Mouse (Mus musculus): ENCODE measurements around the gene Caly.
A peak's percentile ranks its signal among the peaks of the same experiment; 100 is the strongest.

The Caly gene

DNA sequence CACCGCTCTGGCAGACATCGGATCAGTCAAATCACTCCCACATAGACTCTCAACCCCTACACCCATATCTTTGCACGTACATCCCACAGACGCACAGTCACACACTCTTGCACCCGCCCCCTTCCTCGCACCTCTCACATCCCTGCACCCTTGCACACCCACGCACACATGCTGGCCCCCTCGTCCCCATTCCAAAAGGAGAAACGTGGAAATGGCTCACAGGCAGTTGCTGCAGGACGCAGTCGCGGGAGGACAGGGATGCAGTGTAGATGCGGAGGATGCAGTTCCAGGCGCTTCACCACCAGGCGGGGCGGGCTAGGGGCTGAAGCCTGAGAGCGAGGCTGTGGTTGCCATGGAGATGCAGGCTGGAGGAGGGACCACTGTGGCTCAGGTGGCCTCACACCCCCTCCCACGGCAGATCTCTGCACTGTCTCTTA is at the start of gene Caly:
Caly (minus strand) TSS at position 307 of the 437 bp plus-strand sequence.
- no peak for DNase-seq

- DNase-seq = no peak
Measured at GRCm38 (mm10) chr7:140127911-140128310, 45.6 kb upstream of the Caly start.

DNA sequence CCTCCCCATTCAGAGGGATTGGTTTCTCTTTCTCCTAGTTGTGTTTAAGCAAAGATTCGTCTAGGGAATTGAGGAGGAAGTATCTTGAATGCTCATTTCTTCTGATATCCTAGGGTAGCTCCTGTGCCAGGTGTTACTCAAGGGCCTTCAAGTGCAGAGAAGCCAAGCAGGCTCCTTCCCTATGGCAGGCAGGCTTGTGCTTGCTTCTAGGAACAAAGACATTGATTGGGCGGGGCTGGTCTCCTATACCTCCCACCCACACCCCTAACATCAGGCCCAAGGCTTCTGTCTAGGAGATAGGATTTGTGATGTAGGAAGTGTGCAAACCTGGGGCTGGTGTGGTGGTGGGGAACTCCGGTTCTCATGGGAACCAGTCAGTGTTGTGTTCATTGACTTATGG is 44.6 kb upstream of the Caly start:
- no peak for DNase-seq

DNA sequence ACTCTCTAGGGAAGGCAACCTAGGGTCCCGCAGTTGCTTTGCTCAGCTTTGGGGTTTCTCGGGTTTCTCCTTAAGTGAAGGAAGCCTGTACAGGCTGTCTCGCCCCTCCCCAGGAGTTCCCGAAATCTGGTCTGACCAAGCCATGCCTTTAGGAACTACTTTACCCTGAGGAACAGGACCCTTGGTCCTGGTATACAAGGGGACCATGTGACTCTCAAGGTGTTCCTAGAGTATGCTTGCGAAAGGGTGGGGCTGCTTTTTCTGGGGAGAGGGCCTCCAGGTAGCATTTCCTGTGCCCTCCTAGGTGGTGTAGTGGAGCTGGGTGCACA is 43.6 kb upstream of the Caly start:
- no peak for DNase-seq

DNA sequence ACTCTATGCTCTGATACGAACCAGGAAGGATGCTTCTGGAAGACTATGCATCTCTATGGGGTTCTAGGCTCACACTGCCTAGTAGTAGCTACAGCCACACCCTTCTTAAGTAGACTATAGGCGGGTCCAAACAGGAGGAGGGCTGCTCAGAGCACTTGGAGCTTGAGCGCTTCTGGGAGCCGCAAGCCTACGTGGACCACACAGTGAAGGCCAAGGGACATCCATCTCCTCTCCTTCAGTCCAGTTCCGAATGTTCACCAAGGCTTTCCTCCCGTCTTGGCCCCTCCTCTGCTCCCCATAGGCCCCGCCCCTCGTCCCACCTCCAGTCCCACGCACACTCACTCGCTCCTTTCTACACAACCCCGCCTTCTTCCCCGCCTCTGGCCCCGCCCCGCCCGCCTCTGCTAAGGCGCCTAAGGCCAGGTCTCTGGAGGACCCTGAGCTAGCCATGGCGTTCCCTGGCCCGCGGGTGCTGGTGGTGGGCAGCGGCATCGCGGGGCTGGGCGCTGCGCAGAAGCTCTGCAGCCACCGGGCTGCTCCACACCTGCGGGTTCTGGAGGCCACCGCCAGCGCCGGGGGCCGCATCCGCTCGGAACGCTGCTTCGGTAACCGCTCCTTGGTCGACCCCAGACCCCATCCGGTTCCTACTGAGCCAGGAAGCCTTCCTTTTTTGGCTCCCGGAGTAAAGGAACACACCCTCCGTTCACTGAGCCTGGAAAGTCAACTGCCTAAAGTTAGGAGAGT is 43.1 kb upstream of the Caly start:
- peak; percentile 96 for DNase-seq

GRCm38 (mm10) chr7:140124382-140124781 is 42.0 kb upstream of the Caly start:
- no peak for DNase-seq

DNA sequence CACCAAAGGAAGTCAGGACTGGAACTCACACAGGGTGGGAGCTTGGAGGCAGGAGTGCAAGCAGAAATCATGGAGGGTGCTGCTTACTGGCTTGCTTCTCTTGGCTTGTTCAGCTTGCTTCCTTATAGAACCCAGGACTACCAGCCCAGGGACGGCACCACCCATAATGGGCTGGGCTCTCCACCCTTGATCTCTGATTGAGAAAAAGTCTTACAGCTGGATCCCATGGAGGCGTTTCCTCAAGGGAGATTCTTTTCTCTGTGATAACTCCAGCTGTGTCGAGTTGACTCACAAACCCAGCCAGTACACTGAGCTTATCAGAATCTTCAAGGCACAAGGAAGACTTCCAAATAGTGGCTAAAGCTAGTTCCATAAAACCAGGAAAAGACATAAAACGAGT is 40.4 kb upstream of the Caly start:
- no peak for DNase-seq

GRCm38 (mm10) chr7:140121338-140121910 is 39.1 kb upstream of the Caly start:
- DNase-seq = no peak

DNA sequence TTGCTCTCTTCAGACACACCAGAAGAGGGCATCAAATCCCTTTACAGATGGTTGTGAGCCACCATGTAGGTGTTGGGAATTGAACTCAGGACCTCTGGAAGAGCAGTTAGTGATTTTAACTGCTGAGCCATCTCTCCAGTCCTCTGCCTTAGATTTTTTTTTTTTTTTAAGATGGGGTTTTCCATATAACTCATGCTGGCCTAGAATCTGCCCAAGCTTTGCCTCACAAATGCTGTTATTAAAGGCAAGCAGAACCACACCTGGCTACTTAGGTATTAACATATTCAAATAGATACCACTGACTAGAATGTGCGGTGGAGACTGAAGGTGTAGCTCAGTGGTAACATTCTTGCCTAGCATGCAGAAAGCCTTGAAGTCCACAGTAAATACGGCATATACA is 38.1 kb upstream of the Caly start:
- no peak for DNase-seq

DNA sequence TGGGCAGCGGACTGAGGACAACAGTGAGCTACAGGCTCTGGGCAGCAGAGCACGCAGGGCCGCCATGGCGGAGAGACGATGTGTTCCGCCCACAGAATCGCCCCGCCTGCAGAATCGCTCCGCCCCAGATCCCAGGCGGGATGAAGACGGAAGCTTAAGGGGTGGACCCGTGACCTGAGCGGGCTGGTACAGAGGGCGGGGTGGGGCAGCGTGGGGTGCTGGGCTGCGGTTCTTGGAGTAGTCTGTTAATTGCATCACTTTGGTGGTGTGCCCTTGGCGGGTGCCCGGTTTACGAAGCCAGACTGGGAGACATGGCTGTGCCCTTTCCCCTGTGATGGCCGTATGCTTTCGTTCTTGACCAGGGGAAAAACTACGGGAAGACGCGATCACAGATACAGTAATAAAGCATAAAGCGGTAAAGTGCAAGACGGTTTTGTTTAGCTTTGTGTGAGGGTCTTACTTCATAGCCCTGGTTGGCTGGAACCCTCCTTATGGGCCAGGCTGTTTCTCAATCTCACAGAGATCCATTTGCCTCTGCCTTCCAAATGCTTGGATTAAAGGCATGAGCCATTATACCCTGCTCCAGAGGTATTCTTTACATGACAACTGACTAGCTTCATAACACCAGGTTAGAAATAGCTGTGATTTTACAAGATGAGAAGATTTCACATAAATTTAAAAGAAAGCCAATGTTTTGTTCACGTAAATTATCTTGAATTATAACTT is 34.1 kb upstream of the Caly start, which contains the start of gene Echs1:
Echs1 (minus strand) TSS at position 148 of the 726 bp plus-strand sequence.
- peak; percentile 94 for DNase-seq

- DNase-seq = peak; percentile 76
Measured at GRCm38 (mm10) chr7:140115583-140116328, 33.4 kb upstream of the Caly start, which contains the start of gene Paox. TSS of gene Paox (plus strand) at chr7:140115799.

- DNase-seq = no peak
Measured at GRCm38 (mm10) chr7:140111943-140112342, 29.6 kb upstream of the Caly start.

GRCm38 (mm10) chr7:140104009-140104408 is 21.7 kb upstream of the Caly start:
- no peak for DNase-seq

DNA sequence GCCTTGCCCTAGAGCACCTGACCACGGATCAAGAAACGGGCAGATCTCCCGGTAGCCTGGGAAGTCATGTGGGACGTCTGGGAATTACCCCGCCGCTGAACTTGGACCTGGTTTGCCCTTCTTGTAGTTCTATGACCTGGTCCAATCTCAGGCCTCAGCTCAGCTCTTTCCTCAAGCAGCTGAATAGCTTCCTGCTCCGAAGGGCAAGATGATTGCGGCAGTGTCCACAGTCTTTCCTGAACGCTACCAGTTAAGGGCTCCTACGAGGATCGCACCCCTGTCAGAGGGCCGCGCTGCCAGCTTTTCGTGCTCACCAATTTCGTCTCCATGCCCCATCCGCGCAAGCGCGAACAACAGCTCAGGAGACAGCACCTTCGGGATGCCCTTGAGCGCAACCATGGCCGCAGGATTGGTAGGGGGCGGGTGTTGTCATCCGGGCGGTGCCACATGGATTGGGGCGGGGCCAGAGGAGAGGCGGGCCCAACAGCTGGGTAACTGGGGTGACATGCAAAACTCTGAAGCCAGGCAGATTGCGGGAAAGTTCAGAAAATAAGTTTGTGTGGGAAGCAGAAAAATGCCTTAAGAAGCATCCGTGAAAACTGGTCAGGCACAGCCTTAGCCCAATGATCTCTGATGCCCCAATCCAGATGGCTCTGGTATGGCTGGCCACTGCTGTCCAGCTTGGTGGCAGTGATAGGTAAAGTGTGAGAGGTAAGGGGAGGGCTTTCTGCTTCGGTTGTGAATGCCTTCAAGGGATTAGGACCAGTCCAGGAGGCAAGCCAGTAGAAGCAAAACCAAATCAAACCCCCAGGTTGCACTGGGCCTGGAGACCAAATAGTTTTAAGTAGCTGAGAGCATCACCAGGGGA is 19.9 kb upstream of the Caly start, which contains the start of gene Fuom:
Fuom (minus strand) TSS at position 449 of the 868 bp plus-strand sequence.
- peak; percentile 93 for DNase-seq

DNA sequence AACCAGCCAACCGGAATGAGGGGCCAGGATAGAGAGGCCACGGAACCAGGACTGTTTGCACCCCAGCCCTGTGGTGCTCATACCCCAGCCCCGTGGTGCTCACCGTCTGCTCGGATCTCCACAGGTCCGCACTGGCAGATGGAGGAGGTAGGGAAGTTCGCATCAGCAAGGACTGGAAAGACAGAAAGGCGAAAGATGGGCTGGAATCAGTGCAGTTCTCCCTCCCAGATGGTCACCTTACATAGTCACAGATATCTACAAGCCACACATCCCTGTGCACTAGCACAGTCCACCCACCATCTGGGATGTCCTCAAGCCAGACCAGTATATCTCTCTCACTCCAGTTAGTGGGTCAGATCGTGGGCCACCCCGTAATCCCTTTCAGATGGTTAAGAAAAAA is 19.1 kb upstream of the Caly start:
- no peak for DNase-seq

GRCm38 (mm10) chr7:140098466-140098865 is 16.1 kb upstream of the Caly start:
- no peak for DNase-seq

GRCm38 (mm10) chr7:140096055-140096454 is 13.7 kb upstream of the Caly start:
- no peak for DNase-seq

DNA sequence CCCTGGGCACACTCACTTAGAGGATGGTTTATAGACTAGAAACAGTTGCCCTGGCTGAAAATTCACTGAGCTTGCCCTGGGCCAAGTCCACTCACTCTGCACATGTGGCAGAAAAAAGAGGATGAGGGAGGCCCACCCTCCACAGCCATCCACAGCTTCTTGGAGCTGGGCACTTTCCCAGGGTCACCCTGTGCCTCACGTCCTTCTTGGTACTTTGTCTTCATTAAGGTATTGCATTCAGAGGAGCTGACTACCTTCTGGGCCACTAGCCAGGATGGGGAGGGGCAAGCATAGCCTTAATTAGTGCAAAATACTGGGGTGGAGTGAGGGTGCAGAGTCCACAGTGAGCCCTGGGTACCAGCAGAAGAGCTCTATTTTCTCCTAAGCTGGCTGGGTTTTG is 13.2 kb upstream of the Caly start:
- DNase-seq = peak; percentile 89

GRCm38 (mm10) chr7:140094954-140095353 is 12.6 kb upstream of the Caly start:
- peak; percentile 37 for DNase-seq

DNA sequence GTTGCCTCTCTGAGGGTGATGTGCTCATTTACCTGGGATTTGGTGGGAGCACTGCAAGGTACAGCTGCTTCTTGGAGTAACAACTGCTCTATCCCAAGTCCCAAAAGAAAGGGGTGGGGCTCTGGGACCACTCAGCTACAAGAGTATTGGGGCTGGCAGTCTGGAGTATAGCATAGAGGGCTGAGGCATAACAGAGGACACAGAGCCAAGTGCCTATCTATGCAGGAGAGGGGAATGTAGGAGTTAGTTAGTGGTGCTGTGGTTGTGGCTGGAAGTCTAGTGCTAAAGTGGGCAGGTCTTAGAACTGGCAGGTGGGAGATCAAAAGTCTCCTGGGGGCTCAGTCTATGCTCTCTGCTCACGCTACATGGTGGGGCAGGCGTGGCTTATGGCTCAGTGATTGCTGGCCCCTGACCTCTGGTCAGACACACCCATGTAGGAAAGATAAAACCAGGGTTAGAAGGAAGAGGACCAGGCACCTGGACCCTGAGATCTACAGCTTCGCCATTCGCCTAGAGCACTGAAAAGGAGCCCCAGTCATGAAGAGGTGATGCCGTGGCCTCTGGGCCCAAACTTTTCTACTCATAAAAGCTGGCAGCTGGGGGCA is 10.7 kb upstream of the Caly start, which contains the start of gene Prap1:
Prap1 (plus strand) TSS at position 472 of the 605 bp plus-strand sequence.
- no peak for DNase-seq

GRCm38 (mm10) chr7:140090601-140091000 is 8.3 kb upstream of the Caly start:
- no peak for DNase-seq
